Mouse (Mus musculus): ENCODE measurements around the gene Hlcs.
"Not testable (repeated sequence)": the region's sequence is repeated elsewhere in the genome, so short reads cannot be mapped to it uniquely, and the experiment has no call there.

Gene Hlcs

DNA sequence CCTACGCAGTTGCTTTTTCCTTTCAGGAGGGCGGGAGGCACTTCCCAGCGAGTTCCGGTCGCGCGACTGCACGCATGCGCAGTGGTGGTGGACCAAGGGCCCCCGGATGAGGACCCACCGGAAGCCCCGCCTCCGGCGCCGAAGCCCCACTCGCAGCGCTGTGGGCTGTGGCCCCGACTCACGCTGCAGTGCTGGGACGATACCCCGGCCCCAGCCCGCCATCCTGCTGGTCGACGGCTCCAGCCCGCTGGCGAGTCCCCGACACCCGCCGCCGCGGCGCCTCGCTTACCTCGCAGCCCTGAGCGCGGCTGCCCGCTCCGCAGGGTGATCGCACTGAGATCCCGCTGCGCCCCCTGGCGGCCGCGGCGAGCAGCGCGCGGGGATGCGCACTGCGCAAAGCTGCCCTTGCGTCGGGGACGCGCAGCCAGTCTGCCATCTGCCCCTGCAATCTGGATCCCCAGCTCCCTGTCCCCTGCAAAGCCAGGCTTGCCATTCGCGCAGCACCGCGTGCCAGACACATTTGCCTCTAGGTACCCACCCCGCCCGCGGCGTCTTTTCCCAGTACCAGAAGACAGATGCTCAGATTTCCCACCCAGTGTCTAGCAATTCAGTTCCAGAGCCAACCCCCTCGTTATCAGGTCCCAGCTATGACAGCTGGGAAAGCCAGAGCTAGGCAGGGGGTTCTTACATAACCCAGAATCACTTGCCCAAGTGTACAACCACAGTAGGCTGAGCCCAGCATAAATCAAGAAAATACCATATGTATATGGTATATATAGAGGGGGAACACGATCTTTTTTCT is at the start of gene Hlcs:
Gene Hlcs (minus strand): TSS at position 343 of the 802 bp plus-strand sequence.
- ChIA-PET CTCF (interaction anchor here (0.5 to 2.8 kb wide), 40 partner anchors 9 to 1608 kb away, joined by 3 to 16 read pairs (median 4); partner anchors contain the start of genes Chaf1b (in 1 of the 4), Ripply3 (in 1 of the 4) and Ttc3 (in 1 of the 4)), POLR2A (interaction anchor here (0.5 to 3.8 kb wide), 45 partner anchors 9 to 543 kb away, joined by 3 to 44 read pairs (median 4); partner anchors contain the start of genes Ripply3 (in 2 of the 4), Ttc3 (in 2 of the 4), Chaf1b (in 1 of the 4) and Cldn14 (in 1 of the 4))

DNA sequence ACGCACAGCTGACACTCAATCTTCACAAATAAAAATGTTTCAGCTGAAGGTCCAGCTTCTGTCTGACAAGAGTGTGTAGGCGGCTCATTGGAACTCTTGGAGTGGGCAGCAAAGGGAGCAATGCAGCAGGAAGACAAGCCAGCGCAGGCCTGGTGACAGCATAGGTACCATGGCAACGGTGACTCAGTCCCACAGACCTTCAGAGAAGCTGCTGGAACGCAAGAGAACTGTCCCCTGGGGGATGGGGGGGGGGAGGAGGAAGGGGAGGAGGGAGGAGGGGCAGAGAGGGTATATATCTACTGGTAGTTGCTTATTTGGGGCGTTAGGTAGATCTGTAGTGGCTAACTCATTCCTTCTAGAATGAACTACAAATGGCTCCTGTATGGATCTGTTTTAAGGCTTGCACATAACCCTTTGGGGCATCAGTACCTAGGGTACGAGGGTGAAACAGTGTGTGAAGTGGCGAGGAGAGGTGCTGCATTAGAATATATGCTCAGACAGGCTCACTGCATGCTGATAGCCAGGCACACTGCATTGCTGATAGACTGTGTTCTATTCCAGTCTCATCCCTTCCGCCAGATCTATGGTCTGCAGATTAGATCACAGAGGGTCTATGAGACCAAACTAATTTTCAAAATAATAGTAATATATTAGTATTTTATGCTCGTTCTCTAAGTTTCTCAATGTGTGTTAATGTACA is 49.0 kb upstream of the Hlcs start:
- CTCF ChIA-PET: no interaction called here
- POLR2A ChIA-PET: interaction anchor here in 2 of 4 experiments (0.5 to 0.8 kb wide), 3 partner anchors 196 to 430 kb away, joined by 3 read pairs; no protein-coding TSS in a partner anchor

DNA sequence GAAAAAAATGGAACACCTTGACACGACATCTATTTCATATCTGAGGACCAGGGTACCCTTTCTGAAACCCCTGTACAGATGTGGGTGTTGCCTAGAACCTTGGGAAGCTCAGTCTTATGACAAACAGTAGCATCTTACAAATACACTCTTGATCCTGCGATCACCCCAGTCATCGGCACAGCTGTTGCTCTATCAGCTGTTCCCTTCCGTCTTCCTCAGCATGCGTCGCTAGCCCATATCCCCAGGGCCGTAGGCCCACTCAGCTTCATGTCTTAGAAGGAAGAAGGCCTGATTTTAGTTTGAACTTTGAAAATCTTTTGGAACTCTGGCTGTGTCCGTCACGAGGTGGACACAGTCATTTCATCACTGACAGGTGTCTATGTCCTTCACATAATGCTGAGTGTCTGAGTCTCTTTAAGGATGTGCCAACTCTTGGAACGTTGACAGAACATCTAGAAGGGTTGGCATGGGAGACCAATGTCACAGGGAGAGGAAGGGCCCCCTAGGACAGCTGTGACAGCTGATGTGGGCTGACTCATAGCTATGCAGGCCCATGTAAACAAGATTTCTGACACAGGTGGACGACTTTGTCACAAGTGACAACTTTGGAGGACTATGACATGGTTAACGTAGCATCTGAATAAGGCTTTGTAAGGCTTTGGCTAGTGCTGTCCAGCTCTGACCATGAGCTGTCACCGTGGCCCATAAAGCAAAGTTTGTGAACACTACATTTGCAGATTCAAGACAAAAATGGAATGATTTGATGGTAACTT is 47.4 kb upstream of the Hlcs start:
- CTCF ChIA-PET: no interaction called here
- POLR2A ChIA-PET: interaction anchor here in 1 of 4 experiments (2.0 kb wide), 1 partner anchor 9 kb away, joined by 5 read pairs; the partner anchor contains the start of gene Ttc3

DNA sequence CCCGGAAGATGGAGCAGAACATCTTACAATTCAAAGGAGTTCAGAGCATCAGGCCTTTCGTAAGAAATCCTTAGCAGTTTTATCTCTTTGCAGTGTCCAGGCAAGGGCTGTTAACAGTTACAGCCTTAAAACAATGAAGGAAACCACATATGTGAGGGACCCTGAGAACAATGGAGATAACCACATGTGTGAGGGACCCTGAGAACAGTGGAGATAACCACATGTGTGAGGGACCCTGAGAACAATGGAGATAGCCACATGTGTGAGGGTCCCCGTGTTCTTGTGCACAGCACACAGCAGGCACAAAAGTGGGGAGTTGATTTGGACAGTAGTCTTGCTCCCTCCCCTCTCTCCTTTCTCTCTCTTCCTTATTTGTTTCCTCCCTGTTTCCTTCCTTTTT is 44.7 kb upstream of the Hlcs start:
- CTCF ChIA-PET: no interaction called here
- POLR2A ChIA-PET: no interaction called here

DNA sequence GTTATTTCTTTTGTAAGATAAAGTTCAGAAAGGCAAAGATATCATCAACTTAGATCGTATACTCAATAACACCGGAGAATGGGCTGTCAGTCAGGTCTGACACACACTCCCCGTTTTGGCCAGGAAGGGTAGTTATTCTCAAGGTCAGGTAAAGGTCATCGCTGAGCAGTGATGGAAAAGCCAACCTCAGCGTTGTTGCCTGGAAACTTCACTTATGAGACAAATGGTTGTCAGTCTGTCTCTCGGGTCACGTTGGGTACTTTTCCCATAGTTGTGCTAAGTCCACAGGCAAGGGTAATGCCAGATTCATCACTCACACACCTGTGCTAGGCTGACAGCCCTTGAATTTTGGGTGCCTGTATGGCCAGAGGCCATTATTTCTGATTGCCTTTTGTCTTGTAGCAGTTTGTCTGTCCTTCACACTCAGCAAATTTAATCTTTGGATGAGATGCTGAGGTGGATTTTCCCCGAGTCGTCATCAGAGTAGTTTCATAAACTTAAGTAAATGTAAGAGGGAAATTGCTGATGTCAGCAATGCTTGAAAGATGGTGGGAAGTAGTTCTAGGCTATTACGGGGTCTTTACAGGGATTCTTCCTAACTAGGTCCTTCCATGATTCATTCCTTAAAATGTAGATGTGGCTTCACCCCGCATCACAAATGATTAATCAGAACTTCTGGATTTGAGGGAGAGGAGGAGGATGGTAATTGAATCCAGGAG is 43.6 kb upstream of the Hlcs start:
- ChIA-PET CTCF (no interaction called here), POLR2A (no interaction called here)

DNA sequence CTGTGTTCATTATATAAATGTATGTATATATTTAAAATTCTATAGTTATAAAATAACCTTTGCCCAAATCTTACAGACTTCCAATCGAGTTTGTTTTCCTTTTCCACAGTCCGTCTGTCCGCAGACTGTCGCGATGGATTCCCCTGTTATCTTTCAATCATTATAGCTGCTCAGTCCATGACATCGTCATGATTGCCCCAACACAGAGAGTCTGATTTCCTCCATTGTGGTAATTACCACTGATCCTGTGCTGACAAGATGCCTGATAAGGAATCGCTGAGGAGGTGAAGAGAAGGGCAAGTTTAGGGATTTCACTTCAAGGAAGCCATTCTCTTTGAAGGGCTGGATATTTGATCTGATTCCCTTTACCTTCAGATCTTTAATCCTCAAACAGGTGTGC is 42.7 kb upstream of the Hlcs start:
- CTCF ChIA-PET: no interaction called here
- POLR2A ChIA-PET: interaction anchor here in 1 of 4 experiments (0.6 to 2.0 kb wide), 2 partner anchors 46 to 398 kb away, joined by 4 to 7 read pairs; no protein-coding TSS in a partner anchor

DNA sequence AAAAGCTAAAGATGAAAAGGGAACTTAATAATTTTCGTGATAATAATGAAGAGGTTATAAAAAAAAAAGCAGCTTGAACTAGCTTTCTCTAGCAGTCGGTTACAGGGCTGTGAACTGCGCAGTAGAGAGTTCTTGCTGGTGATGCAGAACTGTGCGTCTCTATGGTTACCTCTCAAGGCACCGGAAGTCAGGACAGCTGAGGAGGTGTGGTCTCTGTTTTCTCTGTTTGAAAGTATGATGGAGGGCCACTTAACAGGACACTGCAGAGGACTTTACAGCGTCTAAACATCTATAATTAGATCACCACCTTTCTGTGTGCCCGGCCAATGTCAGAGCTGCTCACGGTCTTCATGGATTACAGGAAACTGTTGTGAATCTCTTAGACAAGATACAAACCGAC is 41.1 kb upstream of the Hlcs start:
- ChIA-PET CTCF (interaction anchor here in 3 of 4 experiments (0.7 to 1.2 kb wide), 5 partner anchors 14 to 685 kb away, joined by 3 to 4 read pairs (median 4); no protein-coding TSS in a partner anchor), POLR2A (interaction anchor here in 3 of 4 experiments (0.5 to 2.0 kb wide), 4 partner anchors 9 to 166 kb away, joined by 3 to 7 read pairs (median 4); no protein-coding TSS in a partner anchor)

DNA sequence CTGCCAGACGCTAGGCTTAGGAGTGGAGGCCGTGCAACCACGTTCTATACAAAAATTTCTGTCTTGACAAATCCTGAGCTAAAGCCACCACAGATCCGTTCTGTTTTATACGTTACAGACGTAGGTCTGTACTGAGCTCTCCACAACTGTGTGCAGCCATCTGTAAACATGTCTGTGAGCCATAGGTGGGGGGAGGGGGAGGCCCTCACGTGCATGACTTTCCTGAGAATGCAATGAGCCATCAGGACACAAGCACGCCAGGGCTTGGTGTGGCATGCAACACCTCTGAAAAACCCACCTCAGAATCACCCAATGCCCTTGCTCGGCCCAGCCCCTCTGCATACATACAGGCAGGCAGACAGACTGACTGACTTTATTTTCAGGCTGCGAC is 36.9 kb upstream of the Hlcs start:
- ChIA-PET CTCF (no interaction called here), POLR2A (interaction anchor here in 2 of 4 experiments (0.6 to 1.5 kb wide), 2 partner anchors 14 to 1871 kb away, joined by 4 to 5 read pairs; no protein-coding TSS in a partner anchor)

DNA sequence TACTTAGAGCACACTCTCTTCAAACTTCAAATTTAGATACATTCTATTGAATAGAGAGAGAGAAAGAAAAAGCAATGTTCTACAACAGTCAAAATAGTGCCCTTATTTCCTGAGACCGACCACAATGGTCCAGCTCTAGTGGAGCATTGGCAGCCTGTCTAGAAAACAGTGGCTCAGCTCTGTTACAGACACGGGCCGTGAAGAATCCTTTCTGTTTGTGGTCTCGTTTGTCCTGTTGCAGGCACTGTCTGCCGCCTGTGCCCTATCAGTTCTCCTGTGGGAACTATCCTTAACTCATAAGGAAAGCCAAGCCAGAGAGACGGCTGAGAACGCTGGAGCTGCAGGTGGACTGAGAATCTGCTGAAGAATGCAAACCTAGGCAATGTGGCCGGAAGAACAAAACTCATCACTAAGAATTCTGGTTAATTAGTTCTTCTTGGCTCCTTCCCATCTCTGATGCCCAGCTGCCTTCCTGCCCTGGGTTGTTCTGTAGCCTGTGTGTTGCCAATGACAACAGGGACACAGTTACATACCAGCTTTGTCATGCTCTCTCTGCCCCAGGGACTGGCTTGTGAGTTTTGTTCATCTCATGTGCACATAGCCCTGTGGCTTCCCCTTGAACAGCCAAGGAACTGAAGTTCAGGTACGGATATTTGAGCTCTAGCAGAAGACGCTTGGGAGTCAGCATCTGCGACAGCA is 36.4 kb upstream of the Hlcs start:
- CTCF ChIA-PET: interaction anchor here in 1 of 4 experiments (0.6 kb wide), 1 partner anchor 95 kb away, joined by 3 read pairs; no protein-coding TSS in a partner anchor

DNA sequence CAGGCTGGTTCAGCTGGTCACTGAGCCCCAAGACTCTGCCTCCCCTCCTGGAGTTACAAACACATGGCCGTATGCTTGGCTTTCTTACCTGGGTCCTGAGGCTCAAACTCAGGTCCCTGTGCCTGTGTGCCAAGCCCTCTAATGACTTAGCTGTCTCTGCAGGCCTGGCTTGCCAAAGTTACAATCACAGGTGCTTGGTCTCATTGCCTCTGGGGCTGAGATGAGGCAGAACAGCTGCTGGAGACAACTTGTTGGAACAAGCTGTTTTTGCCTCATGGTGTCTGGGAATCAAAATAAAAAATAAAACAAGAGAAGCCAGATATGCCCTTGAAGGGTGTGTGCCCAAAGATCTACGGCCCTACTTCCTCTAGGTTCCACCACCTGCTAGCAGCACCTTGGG is 35.4 kb upstream of the Hlcs start:
- POLR2A ChIA-PET: interaction anchor here in 1 of 4 experiments (1.2 to 1.5 kb wide), 2 partner anchors 12 to 21 kb away, joined by 3 to 4 read pairs; partner anchors contain the start of gene Ttc3
- CTCF ChIA-PET: interaction anchor here in 1 of 4 experiments (0.6 kb wide), 1 partner anchor 94 kb away, joined by 3 read pairs; no protein-coding TSS in a partner anchor

More for the DNA sequence above, 36.4 kb upstream of the Hlcs start:
- POLR2A ChIA-PET: interaction anchor here in 1 of 4 experiments (1.2 to 1.5 kb wide), 2 partner anchors 13 to 20 kb away, joined by 3 to 4 read pairs; partner anchors contain the start of gene Ttc3

DNA sequence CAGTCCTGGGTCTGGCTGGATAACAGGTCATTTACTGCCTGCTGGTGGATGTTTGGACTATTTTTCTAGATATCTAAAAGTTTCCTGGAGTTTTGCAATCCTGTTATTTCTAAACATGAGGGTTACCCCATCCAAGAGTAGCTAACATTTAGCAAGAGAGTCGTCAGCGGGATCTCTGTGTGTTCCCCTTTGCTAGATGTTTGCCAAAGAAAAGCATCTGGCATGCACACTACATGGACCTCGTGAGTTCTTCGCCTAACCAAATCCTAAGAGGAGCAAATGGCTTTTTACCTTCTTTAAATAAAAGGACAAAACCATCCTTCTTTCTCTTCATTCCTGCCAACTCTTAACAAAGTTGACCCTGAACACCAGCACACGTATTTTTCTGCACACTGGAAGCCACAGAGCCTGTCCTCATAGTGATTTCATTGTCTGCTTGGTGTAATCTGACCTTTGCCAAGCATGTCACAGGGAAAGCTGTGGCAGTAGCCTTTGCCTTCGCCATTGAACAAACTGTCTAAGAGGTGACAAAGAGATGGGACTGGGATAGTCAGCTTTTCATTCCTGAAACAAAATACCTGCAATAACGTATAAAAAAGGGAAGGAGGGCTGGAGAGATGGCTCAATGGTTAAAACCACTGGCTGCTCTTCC is 33.8 kb upstream of the Hlcs start:
- ChIA-PET CTCF (no interaction called here), POLR2A (interaction anchor here in 1 of 4 experiments (0.6 kb wide), 1 partner anchor 184 kb away, joined by 3 read pairs; no protein-coding TSS in a partner anchor)

DNA sequence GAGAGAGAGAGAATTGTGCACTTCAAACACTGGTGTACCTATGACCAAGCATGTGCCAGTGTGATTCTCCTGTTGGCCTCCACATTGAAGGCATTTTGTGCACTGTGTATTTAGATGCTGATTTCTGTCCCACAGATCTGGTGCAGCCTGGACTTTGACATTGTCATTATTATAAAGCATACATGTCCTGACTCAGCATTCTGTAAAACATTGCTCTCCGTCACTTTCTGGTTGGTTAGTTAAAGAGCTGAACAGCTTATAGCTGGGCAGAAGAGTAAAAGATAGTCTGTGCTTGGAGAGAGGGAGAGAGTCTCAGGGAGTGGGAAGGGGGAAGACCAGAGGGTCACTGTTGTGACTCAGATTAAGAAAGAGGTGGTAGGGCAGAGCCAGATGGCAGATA is 32.4 kb upstream of the Hlcs start:
- CTCF ChIA-PET: interaction anchor here in 1 of 4 experiments (0.6 to 0.9 kb wide), 2 partner anchors 32 to 41 kb away, joined by 3 read pairs; no protein-coding TSS in a partner anchor
- POLR2A ChIA-PET: interaction anchor here in 1 of 4 experiments (0.8 kb wide), 1 partner anchor 9 kb away, joined by 5 read pairs; no protein-coding TSS in a partner anchor

DNA sequence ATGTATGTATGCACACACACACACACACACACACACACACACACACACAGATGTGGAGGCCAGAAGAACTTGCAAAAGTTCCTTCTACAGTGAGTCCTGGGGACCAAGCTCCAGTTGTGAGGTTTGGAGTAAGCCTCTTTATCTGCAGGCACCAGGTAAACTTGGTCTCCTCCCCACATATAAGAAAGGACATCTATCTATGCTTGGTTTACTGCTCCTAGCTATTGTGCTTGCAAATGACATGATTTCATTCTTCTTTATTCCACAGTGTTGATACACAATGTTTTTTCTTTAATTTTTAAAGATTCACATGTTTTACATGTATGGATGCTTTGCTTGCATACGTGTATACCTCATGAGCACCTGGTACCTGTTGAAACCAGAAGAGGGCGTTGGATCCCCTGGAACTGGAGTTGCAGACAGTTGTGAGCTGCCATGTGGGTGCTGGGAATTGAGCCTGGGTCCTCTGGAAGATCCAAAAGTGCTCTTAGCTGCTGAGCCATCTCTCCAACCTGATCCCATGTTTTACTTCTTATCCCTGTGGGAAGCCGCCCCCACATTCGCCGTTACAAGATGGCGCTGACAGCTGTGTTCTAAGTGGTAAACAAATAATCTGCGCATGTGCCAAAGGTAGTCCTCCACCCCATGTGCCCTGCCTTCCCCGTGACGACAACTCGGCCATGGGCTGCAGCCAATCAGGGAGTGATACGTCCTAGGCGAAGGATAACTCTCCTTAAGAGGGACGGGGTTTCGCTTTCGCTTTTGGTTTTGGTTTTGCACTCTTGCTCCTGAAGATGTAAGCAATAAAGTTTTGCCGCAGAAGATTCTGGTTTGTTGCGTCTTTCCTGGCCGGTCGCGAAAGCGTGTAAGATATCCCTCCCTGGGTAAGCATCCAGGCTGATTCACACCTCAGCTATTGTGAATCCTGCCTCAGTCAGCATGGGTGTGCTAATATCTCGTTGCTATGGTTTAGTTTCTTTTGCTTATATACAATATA is 26.1 kb upstream of the Hlcs start:
- CTCF ChIA-PET, POLR2A ChIA-PET: not testable (repeated sequence)

DNA sequence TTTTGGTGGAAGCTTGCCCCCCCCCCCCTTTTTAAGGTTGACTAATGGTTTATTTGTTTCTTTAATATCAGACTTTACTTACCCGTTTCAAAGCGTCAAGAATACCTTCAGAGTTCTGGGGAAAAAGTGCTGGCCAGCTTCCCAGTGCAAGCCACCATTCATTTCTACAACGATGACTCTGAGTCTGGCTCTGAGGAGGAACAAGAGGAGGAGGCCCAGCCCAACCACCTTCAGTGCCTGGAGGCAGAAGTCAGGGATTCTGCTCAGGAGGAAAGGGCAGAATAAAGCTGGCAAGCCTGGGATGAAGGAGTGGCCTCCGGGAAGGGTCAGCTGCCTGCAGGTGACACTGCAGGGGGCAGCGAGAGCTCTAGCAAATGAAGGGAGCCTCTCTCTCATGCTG is 22.3 kb upstream of the Hlcs start:
- CTCF ChIA-PET: interaction anchor here (0.6 to 1.0 kb wide), 5 partner anchors 22 to 1514 kb away, joined by 3 to 5 read pairs (median 4); no protein-coding TSS in a partner anchor
- POLR2A ChIA-PET: interaction anchor here in 1 of 4 experiments (0.7 to 1.5 kb wide), 3 partner anchors 14 to 22 kb away, joined by 3 to 4 read pairs (median 4); partner anchors contain the start of gene Hlcs

DNA sequence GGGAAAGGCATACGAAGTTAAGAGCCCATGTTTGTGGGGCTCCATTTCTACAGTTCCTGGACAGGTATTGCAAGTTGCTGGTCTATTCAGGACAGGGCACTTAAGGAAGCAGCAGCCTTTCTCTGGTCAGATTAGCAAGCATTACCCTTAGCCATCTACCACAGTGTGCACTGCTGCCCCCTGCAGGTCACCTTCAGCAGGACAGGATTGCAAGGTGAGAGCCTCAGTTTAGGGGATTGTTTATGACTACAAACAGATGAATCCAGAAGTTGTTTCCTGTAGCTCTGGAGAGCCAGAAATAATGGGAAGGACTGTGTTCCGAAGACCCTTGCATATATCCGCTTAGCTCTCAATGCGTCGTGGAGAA is 18.5 kb upstream of the Hlcs start:
- ChIA-PET POLR2A (interaction anchor here in 1 of 4 experiments (1.3 kb wide), 1 partner anchor 18 kb away, joined by 4 read pairs; no protein-coding TSS in a partner anchor), CTCF (interaction anchor here in 3 of 4 experiments (0.5 to 1.6 kb wide), 5 partner anchors 22 to 472 kb away, joined by 3 to 4 read pairs (median 3); no protein-coding TSS in a partner anchor)

Measured in embryonic stem cell, embryonic (primary cell).